Mouse (Mus musculus): ENCODE measurements at regions not wholly inside any gene's neighbourhood (a gene's known extent, or its start where the extent isn't known, plus 50 kb on each side); places are given as distances from the start of the nearest gene placed in this dataset.

- WGBS = 54% methylated on average over 6 of the region's 6 CpGs
- Histone ChIP-seq H3K36me3 (ENCODE audit: control insufficient read depth, insufficient read depth, low read length) (no peaks in the 10 kb centered on the region), H3K4me1 (ENCODE audit: control insufficient read depth, insufficient read depth, low read length) (no peaks in the 10 kb centered on the region), H3K27ac (ENCODE audit: low read depth, low read length) (no peak overlapping the region), H3K4me2 (ENCODE audit: low read length) (no peak overlapping the region), H3K9me3 (replicated peaks; ENCODE audit: control insufficient read depth, low read length) (no peaks in the 10 kb centered on the region), H3K4me3 (ENCODE audit: low read depth, low read length) (no peak overlapping the region), H3K27me3 (replicated peaks; ENCODE audit: control insufficient read depth, insufficient read depth, low read length) (no peaks in the 10 kb centered on the region), H3K9ac (ENCODE audit: low read length) (no peak overlapping the region)
- DNase-seq (ENCODE audit: low spot score) (no peak), ATAC-seq (no peak)
These were observed 58.9 kb upstream of the Ankrd1 start for GRCm38 (mm10) chr19:36178828-36179251.

GRCm38 (mm10) chr19:36180329-36180728 lies 60.4 kb upstream of the Ankrd1 start:
- no peak for DNase-seq (ENCODE audit: low spot score)

GRCm38 (mm10) chr19:36181535-36181934 lies 61.6 kb upstream of the Ankrd1 start:
- DNase-seq (ENCODE audit: low spot score) = no peak
- Histone ChIP-seq H3K4me3 (ENCODE audit: low read depth, low read length) (no peak overlapping the region), H3K27me3 (replicated peaks; ENCODE audit: control insufficient read depth, insufficient read depth, low read length) (no peaks in the 10 kb centered on the region), H3K9ac (ENCODE audit: low read length) (no peak overlapping the region), H3K4me2 (ENCODE audit: low read length) (no peak overlapping the region), H3K27ac (ENCODE audit: low read depth, low read length) (no peak overlapping the region), H3K36me3 (ENCODE audit: control insufficient read depth, insufficient read depth, low read length) (no peaks in the 10 kb centered on the region), H3K4me1 (ENCODE audit: control insufficient read depth, insufficient read depth, low read length) (no peaks in the 10 kb centered on the region), H3K9me3 (replicated peaks; ENCODE audit: control insufficient read depth, low read length) (no peaks in the 10 kb centered on the region)
- ATAC-seq = no peak
- 55% methylated on average over 2 of the region's 2 CpGs for WGBS

More at GRCm38 (mm10) chr19:36180329-36180728, 60.4 kb upstream of the Ankrd1 start:
- 81% methylated on average over 7 of the region's 7 CpGs for WGBS
- no peaks in the 10 kb centered on the region for H3K36me3 ChIP-seq (ENCODE audit: control insufficient read depth, insufficient read depth, low read length)
- no peak overlapping the region for H3K9ac ChIP-seq (ENCODE audit: low read length)
- H3K27me3 ChIP-seq (replicated peaks; ENCODE audit: control insufficient read depth, insufficient read depth, low read length) = no peaks in the 10 kb centered on the region
- H3K4me1 ChIP-seq (ENCODE audit: control insufficient read depth, insufficient read depth, low read length) = no peaks in the 10 kb centered on the region
- no peak overlapping the region for H3K4me2 ChIP-seq (ENCODE audit: low read length)
- no peaks in the 10 kb centered on the region for H3K9me3 ChIP-seq (replicated peaks; ENCODE audit: control insufficient read depth, low read length)
- ATAC-seq = no peak
- no peak overlapping the region for H3K4me3 ChIP-seq (ENCODE audit: low read depth, low read length)
- H3K27ac ChIP-seq (ENCODE audit: low read depth, low read length) = no peak overlapping the region

- WGBS = 26% methylated on average over 2 of the region's 2 CpGs
- Histone ChIP-seq H3K4me3 (ENCODE audit: low read depth, low read length) (no peak overlapping the region), H3K9ac (ENCODE audit: low read length) (no peak overlapping the region), H3K4me1 (ENCODE audit: control insufficient read depth, insufficient read depth, low read length) (no peaks in the 10 kb centered on the region), H3K9me3 (replicated peaks; ENCODE audit: control insufficient read depth, low read length) (no peaks in the 10 kb centered on the region), H3K4me2 (ENCODE audit: low read length) (no peak overlapping the region), H3K36me3 (ENCODE audit: control insufficient read depth, insufficient read depth, low read length) (no peaks in the 10 kb centered on the region), H3K27ac (ENCODE audit: low read depth, low read length) (no peak overlapping the region), H3K27me3 (replicated peaks; ENCODE audit: control insufficient read depth, insufficient read depth, low read length) (no peaks in the 10 kb centered on the region)
- ATAC-seq (peak; percentile 91), DNase-seq (ENCODE audit: low spot score) (peak; percentile 80)
These were observed 63.2 kb upstream of the Ankrd1 start for GRCm38 (mm10) chr19:36183127-36183526.

- no peak overlapping the region for H3K4me3 ChIP-seq (ENCODE audit: low read depth, low read length)
- H3K27ac ChIP-seq (ENCODE audit: low read depth, low read length) = no peak overlapping the region
- H3K9ac ChIP-seq (ENCODE audit: low read length) = no peak overlapping the region
- DNase-seq (ENCODE audit: low spot score) (no peak), ATAC-seq (no peak)
- WGBS = 88% methylated on average over 5 of the region's 5 CpGs
- no peaks in the 10 kb centered on the region for H3K36me3 ChIP-seq (ENCODE audit: control insufficient read depth, insufficient read depth, low read length)
- no peaks in the 10 kb centered on the region for H3K4me1 ChIP-seq (ENCODE audit: control insufficient read depth, insufficient read depth, low read length)
- H3K27me3 ChIP-seq (replicated peaks; ENCODE audit: control insufficient read depth, insufficient read depth, low read length) = no peaks in the 10 kb centered on the region
- H3K4me2 ChIP-seq (ENCODE audit: low read length) = no peak overlapping the region
- H3K9me3 ChIP-seq (replicated peaks; ENCODE audit: control insufficient read depth, low read length) = no peaks in the 10 kb centered on the region
These were observed 69.8 kb upstream of the Ankrd1 start for GRCm38 (mm10) chr19:36189662-36190061.

GRCm38 (mm10) chr19:36191641-36192040 lies 71.7 kb upstream of the Ankrd1 start:
- Histone ChIP-seq H3K4me2 (ENCODE audit: low read length) (no peak overlapping the region), H3K4me1 (ENCODE audit: control insufficient read depth, insufficient read depth, low read length) (no peaks in the 10 kb centered on the region), H3K27ac (ENCODE audit: low read depth, low read length) (no peak overlapping the region), H3K36me3 (ENCODE audit: control insufficient read depth, insufficient read depth, low read length) (no peaks in the 10 kb centered on the region), H3K27me3 (replicated peaks; ENCODE audit: control insufficient read depth, insufficient read depth, low read length) (no peaks in the 10 kb centered on the region), H3K4me3 (ENCODE audit: low read depth, low read length) (no peak overlapping the region), H3K9ac (ENCODE audit: low read length) (no peak overlapping the region), H3K9me3 (replicated peaks; ENCODE audit: control insufficient read depth, low read length) (no peaks in the 10 kb centered on the region)
- WGBS = 94% methylated on average over 7 of the region's 7 CpGs
- no peak for DNase-seq (ENCODE audit: low spot score)
- no peak for ATAC-seq

- no peak for ATAC-seq
- WGBS = 95% methylated on average over 2 of the region's 2 CpGs
- Histone ChIP-seq H3K9ac (ENCODE audit: low read length) (no peak overlapping the region), H3K27me3 (replicated peaks; ENCODE audit: control insufficient read depth, insufficient read depth, low read length) (no peaks in the 10 kb centered on the region), H3K4me3 (ENCODE audit: low read depth, low read length) (no peak overlapping the region), H3K4me2 (ENCODE audit: low read length) (no peak overlapping the region), H3K4me1 (ENCODE audit: control insufficient read depth, insufficient read depth, low read length) (peaks cover 10% of the 10 kb centered on the region; the same call in 1 of the 2 replicates), H3K27ac (ENCODE audit: low read depth, low read length) (no peak overlapping the region), H3K36me3 (ENCODE audit: control insufficient read depth, insufficient read depth, low read length) (no peaks in the 10 kb centered on the region), H3K9me3 (replicated peaks; ENCODE audit: control insufficient read depth, low read length) (no peaks in the 10 kb centered on the region)
- no peak for DNase-seq (ENCODE audit: low spot score)
These were observed 84.4 kb upstream of the Ankrd1 start for GRCm38 (mm10) chr19:36204269-36204668.

GRCm38 (mm10) chr19:36204965-36205718 lies 85.2 kb upstream of the Ankrd1 start:
- 92% methylated on average over 8 of the region's 8 CpGs for WGBS
- Histone ChIP-seq H3K36me3 (ENCODE audit: control insufficient read depth, insufficient read depth, low read length) (no peaks in the 10 kb centered on the region), H3K9me3 (replicated peaks; ENCODE audit: control insufficient read depth, low read length) (no peaks in the 10 kb centered on the region), H3K9ac (ENCODE audit: low read length) (no peak overlapping the region), H3K4me3 (ENCODE audit: low read depth, low read length) (no peak overlapping the region), H3K4me1 (ENCODE audit: control insufficient read depth, insufficient read depth, low read length) (peaks cover 10% of the 10 kb centered on the region; the same call in 1 of the 2 replicates), H3K27ac (ENCODE audit: low read depth, low read length) (no peak overlapping the region), H3K4me2 (ENCODE audit: low read length) (no peak overlapping the region), H3K27me3 (replicated peaks; ENCODE audit: control insufficient read depth, insufficient read depth, low read length) (no peaks in the 10 kb centered on the region)
- no peak for DNase-seq (ENCODE audit: low spot score)
- no peak for ATAC-seq

- Histone ChIP-seq H3K36me3 (ENCODE audit: control insufficient read depth, insufficient read depth, low read length) (no peaks in the 10 kb centered on the region), H3K4me3 (ENCODE audit: low read depth, low read length) (no peak overlapping the region), H3K4me1 (ENCODE audit: control insufficient read depth, insufficient read depth, low read length) (peaks cover 11% of the 10 kb centered on the region; the same call in 1 of the 2 replicates), H3K9me3 (replicated peaks; ENCODE audit: control insufficient read depth, low read length) (no peaks in the 10 kb centered on the region), H3K27me3 (replicated peaks; ENCODE audit: control insufficient read depth, insufficient read depth, low read length) (no peaks in the 10 kb centered on the region), H3K9ac (ENCODE audit: low read length) (no peak overlapping the region), H3K4me2 (ENCODE audit: low read length) (no peak overlapping the region), H3K27ac (ENCODE audit: low read depth, low read length) (peak overlapping the region; percentile 27; the same call in 1 of the 2 replicates)
- peak; percentile 50 for ATAC-seq
- WGBS = 42% methylated on average over 7 of the region's 7 CpGs
- peak; percentile 43 for DNase-seq (ENCODE audit: low spot score)
These were observed 87.9 kb upstream of the Ankrd1 start for GRCm38 (mm10) chr19:36207735-36208288.
